ENCODE assay signal across 9 mouse cellular contexts in the genomic region with DNA sequence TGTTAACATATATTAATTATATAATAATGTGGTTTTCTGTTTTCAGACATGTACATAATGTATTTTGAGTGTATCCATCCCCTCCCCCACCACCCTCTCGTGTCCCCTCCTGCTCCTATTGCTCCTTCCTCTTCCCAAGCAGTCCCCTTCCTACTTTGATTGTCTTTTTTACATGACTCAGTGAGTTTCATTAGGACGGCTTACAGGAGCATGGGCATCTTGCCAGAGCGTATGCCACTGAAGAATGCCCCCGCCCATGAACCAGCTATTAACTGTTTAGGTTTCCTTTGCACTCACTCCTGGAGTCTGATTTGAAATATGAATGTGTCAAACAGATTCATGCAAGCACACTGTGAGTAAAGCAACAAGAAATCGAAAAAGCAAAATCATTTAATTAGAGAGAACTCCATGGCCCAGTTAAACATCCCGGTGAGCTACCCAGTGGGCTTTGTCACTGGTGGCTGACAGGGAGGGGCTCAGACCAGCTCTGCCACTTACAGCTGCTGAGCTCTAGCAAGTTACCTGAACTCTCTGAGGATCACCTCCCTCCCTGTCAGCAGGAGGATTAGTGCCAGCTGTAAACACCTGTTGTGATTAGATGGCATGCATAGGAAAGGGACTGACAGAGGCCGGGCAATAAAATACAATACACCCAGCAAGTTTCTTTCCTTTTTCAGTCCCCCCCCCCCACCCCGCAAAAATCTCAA. TPM values are rescaled to one million over a fixed set of nuclear protein-coding genes. Genes with fewer than 3 reads are reported as not detected.
DNase-seq lines count a peak whose midpoint lies in the region; ATAC-seq and TF ChIP-seq lines count a peak whose summit lies in the region.
"Had no signal": no experiment of that assay in that cellular context is flagged by ENCODE, and none has a peak within 500 bp of the region (broad histone marks: within the 10 kb centered on the region; RNA-seq: fewer than 3 reads in every experiment).

No protein-coding gene starts in this region.

- no peak overlapping the region for H3K4me2 ChIP-seq in embryonic facial prominence, embryonic 15.5 days (replicated peaks)
- no peak overlapping the region for H3K4me2 ChIP-seq in hindbrain, embryonic 12.5 days (replicated peaks)
- H3K4me2 ChIP-seq in midbrain, embryonic 14.5 days (ENCODE audit: low read length), result no peak overlapping the region
- H3K4me2 ChIP-seq: heart, embryonic 15.5 days had no signal

- 36% methylated on average over 8 of the region's 8 CpGs for WGBS in embryonic facial prominence, embryonic 15.5 days
- 61% methylated on average over 8 of the region's 8 CpGs for WGBS in hindbrain, embryonic 12.5 days
- WGBS in midbrain, embryonic 14.5 days, result 49% methylated on average over 8 of the region's 8 CpGs
- WGBS in heart, adult 2 months, result 36% methylated on average over 8 of the region's 8 CpGs

- H3K27ac ChIP-seq in embryonic facial prominence, embryonic 15.5 days (replicated peaks), result no peak overlapping the region
- no peak overlapping the region for H3K27ac ChIP-seq in hindbrain, embryonic 12.5 days
- no peak overlapping the region for H3K27ac ChIP-seq in midbrain, embryonic 14.5 days (replicated peaks; ENCODE audit: low read depth, low read length)
- H3K27ac ChIP-seq in heart, adult 2 months, result no peak overlapping the region
- H3K27ac ChIP-seq: heart, embryonic 15.5 days had no signal

- ATAC-seq in embryonic facial prominence, embryonic 15.5 days (ENCODE audit: insufficient number of reproducible peaks, low FRiP score, low TSS enrichment, low read depth), result peak; percentile 69
- ATAC-seq in hindbrain, embryonic 12.5 days (ENCODE audit: low FRiP score), result peak; percentile 52; the same call in 1 of the 2 replicates
- no peak for ATAC-seq in midbrain, embryonic 14.5 days (ENCODE audit: low FRiP score, low TSS enrichment)
- ATAC-seq in activated CD4-positive, CD25-positive, alpha-beta regulatory T cell, adult 4 months, result no peak

- no peaks in the 10 kb centered on the region for H3K9me3 ChIP-seq in embryonic facial prominence, embryonic 15.5 days (replicated peaks)
- no peaks in the 10 kb centered on the region for H3K9me3 ChIP-seq in hindbrain, embryonic 12.5 days (replicated peaks)
- H3K9me3 ChIP-seq in midbrain, embryonic 14.5 days (ENCODE audit: control insufficient read depth, low read length), result no peaks in the 10 kb centered on the region
- H3K9me3 ChIP-seq: heart, embryonic 15.5 days had no signal

- intact Hi-C loops in heart, adult 2 months (cut with DNase I), result no loop called here

- no peak overlapping the region for H3K9ac ChIP-seq in embryonic facial prominence, embryonic 15.5 days
- no peak overlapping the region for H3K9ac ChIP-seq in hindbrain, embryonic 12.5 days
- H3K9ac ChIP-seq in midbrain, embryonic 14.5 days (replicated peaks; ENCODE audit: low read length), result no peak overlapping the region
- H3K9ac ChIP-seq in heart, adult 2 months (ENCODE audit: low read depth, low read length), result no peak overlapping the region
- H3K9ac ChIP-seq: heart, embryonic 15.5 days had no signal

- H3K27me3 ChIP-seq in embryonic facial prominence, embryonic 15.5 days, result no peaks in the 10 kb centered on the region
- H3K27me3 ChIP-seq in hindbrain, embryonic 12.5 days, result no peaks in the 10 kb centered on the region
- no peaks in the 10 kb centered on the region for H3K27me3 ChIP-seq in midbrain, embryonic 14.5 days (ENCODE audit: control insufficient read depth, insufficient read depth, low read length)
- no peaks in the 10 kb centered on the region for H3K27me3 ChIP-seq in heart, adult 2 months (ENCODE audit: control insufficient read depth, insufficient read depth, low read length)
- H3K27me3 ChIP-seq: heart, embryonic 15.5 days had no signal

- peak; percentile 43 for DNase-seq in kidney, postnatal 10 days
- no peak for DNase-seq in kidney, adult 9 months
- peak; percentile 68 for DNase-seq in midbrain, embryonic 14.5 days
- no peak for DNase-seq in heart, adult 2 months
- DNase-seq: adrenal gland, postnatal 25 days had no signal

- H3K36me3 ChIP-seq in embryonic facial prominence, embryonic 15.5 days, result no peaks in the 10 kb centered on the region
- no peaks in the 10 kb centered on the region for H3K36me3 ChIP-seq in hindbrain, embryonic 12.5 days
- no peaks in the 10 kb centered on the region for H3K36me3 ChIP-seq in midbrain, embryonic 14.5 days (ENCODE audit: control insufficient read depth, insufficient read depth, low read length)
- no peaks in the 10 kb centered on the region for H3K36me3 ChIP-seq in heart, adult 2 months (ENCODE audit: control insufficient read depth, insufficient read depth, low read length)
- H3K36me3 ChIP-seq: heart, embryonic 15.5 days had no signal

- H3K4me3 ChIP-seq in embryonic facial prominence, embryonic 15.5 days (replicated peaks), result no peak overlapping the region
- H3K4me3 ChIP-seq in hindbrain, embryonic 12.5 days, result no peak overlapping the region
- H3K4me3 ChIP-seq in midbrain, embryonic 14.5 days (replicated peaks; ENCODE audit: low read depth, low read length), result no peak overlapping the region
- H3K4me3 ChIP-seq in heart, adult 2 months, result no peak overlapping the region
- H3K4me3 ChIP-seq: heart, embryonic 15.5 days had no signal

- no peak for TF ChIP-seq EP300 in heart, adult 2 months (IDR thresholded peaks at IDR 0.05; ENCODE audit: insufficient read depth, low read depth, low read length)

- TF ChIP-seq CTCF in heart, adult 2 months (IDR thresholded peaks at IDR 0.05), result no peak

- TF ChIP-seq POLR2A in heart, adult 2 months (IDR thresholded peaks at IDR 0.05; ENCODE audit: insufficient read depth, low read depth, low read length), result no peak

- H3K4me1 ChIP-seq in embryonic facial prominence, embryonic 15.5 days, result 0 out of 2 replicates have a peak, but pooled peaks cover 5% of the 10 kb centered on the region
- H3K4me1 ChIP-seq in hindbrain, embryonic 12.5 days, result no peaks in the 10 kb centered on the region
- H3K4me1 ChIP-seq in midbrain, embryonic 14.5 days (ENCODE audit: control insufficient read depth, insufficient read depth, low read length), result no peaks in the 10 kb centered on the region
- no peaks in the 10 kb centered on the region for H3K4me1 ChIP-seq in heart, adult 2 months (ENCODE audit: control insufficient read depth, insufficient read depth, low read length)

- H3K79me2 ChIP-seq in heart, adult 2 months (replicated peaks; ENCODE audit: control insufficient read depth, insufficient read depth, low read length), result no peaks in the 10 kb centered on the region

RNA-seq across cellular contexts. Expression of a gene that starts 50.4 kb away (rescaled TPM):
- polyA plus RNA-seq in embryonic facial prominence, embryonic 15.5 days (2015; fragmentation: Nextera tagmentation; extraction: Ambion mirVana), result 29.0 and 31.4 TPM in 2 replicates
- polyA plus RNA-seq in hindbrain, embryonic 12.5 days (2016; fragmentation: Nextera tagmentation; extraction: Ambion mirVana), result 14.7 and 15.2 TPM in 2 replicates
- polyA plus RNA-seq in midbrain, embryonic 14.5 days (2014; fragmentation: Nextera tagmentation; extraction: Ambion mirVana), result 0.16 and 1.4 TPM in 2 replicates
- 1 to 10 TPM; 4.0 to 4.6 TPM for total RNA-seq in heart, adult 2 months (2021)
- 4.1 and 6.9 TPM in 2 replicates for polyA plus RNA-seq in heart, adult 2 months (2012; rRNA removed)
- not detected for polyA plus RNA-seq in activated CD4-positive, CD25-positive, alpha-beta regulatory T cell, adult 4 months (2017; shearing (Covaris generic))

Comparison
In these comparisons a context has a peak if more than half of its experiments do, and no peak if none do; other contexts are left out.
1. DNase-seq: peak in kidney, postnatal 10 days (single experiment) and midbrain, embryonic 14.5 days (single experiment); none in kidney, adult 9 months (single experiment) and heart, adult 2 months (0 of 2).
2. ATAC-seq: peak in embryonic facial prominence, embryonic 15.5 days (single experiment) and hindbrain, embryonic 12.5 days (single experiment); none in midbrain, embryonic 14.5 days (single experiment) and activated CD4-positive, CD25-positive, alpha-beta regulatory T cell, adult 4 months (single experiment).